Mouse (Mus musculus) forebrain, embryonic 12.5 days (tissue): Measurements from ENCODE around the gene Gm20388. TPM values are rescaled to one million over a fixed set of nuclear protein-coding genes. Genes with fewer than 3 reads are reported as not detected.
A peak's percentile ranks its signal among the peaks of the same experiment; 100 is the strongest.

Experiments used
- ATAC-seq: fragments of 200-750 bp; cut with Nextera tagmentation; 2 replicates; pipeline ENCODE4 v1.8.0; 2017; ENCODE audit warnings: moderate TSS enrichment; ENCODE audit not compliant: low FRiP score
- H3K27ac ChIP-seq: fragments of 300-500 bp; sonication (generic); 2 replicates; pipeline ENCODE4 v1.5.1; 2016; ENCODE audit warnings: mild to moderate bottlenecking
- H3K27me3 ChIP-seq: fragments of 300-500 bp; sonication (generic); 2 replicates; pipeline ENCODE4 v1.6.1; 2016; ENCODE audit warnings: mild to moderate bottlenecking
- H3K36me3 ChIP-seq: fragments of 300-500 bp; sonication (generic); replicated peaks from 2 replicates; pipeline ENCODE4 v1.6.1; 2016; ENCODE audit warnings: mild to moderate bottlenecking
- H3K4me1 ChIP-seq: fragments of 300-500 bp; sonication (generic); 2 replicates; pipeline ENCODE4 v1.6.1; 2016
- H3K4me2 ChIP-seq: fragments of 300-500 bp; sonication (generic); 2 replicates; pipeline ENCODE4 v1.6.1; 2016; ENCODE audit warnings: mild to moderate bottlenecking, moderate library complexity
- H3K4me3 ChIP-seq: fragments of 300-500 bp; sonication (generic); replicated peaks from 2 replicates; pipeline ENCODE4 v1.5.1; 2016; ENCODE audit warnings: mild to moderate bottlenecking
- H3K9ac ChIP-seq: fragments of 300-500 bp; sonication (generic); 2 replicates; pipeline ENCODE4 v1.6.1; 2016; ENCODE audit warnings: mild to moderate bottlenecking
- H3K9me3 ChIP-seq: fragments of 300-500 bp; sonication (generic); 2 replicates; pipeline ENCODE4 v1.6.1; 2016
- WGBS: fragments of 180-500 bp; shearing (Covaris S2); methylation state at CpG from one replicate; pipeline ENCODE4 v1.1.7; 2016; 5-methylcytosine and 5-hydroxymethylcytosine counted together
- polyA plus RNA-seq: library from polyadenylated mRNA; unstranded; fragments of >200 nt; fragmentation: Nextera tagmentation; extraction: Ambion mirVana; gene quantifications from 2 replicates; pipeline ENCODE4 v1.2.1, GENCODE M21; 2016

The Gm20388 gene
- polyA plus RNA-seq, 1 experiment from 2014 or later = not detected

DNA sequence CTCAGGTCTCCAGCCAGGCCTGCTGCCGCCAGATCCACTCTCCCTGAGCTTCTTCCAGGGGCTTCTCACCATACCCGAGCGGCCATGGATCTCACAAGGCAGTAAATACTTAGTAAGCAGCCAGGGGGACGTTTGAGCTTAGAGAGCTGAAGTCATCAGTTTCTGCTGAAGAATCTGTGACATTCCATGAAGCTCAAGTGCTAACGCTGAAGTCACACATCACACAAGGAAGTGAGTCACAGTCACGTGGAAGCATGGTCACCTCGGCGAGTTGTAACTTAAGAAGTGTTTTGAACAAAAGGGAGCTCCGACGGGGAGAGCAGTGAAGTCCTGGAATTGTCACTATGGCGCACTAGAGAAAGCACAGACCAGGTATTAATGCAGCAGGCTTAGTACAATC, 4239.4 kb downstream of the Gm20388 start:
- Histone ChIP-seq H3K27ac (no peak overlapping the region), H3K9ac (no peak overlapping the region), H3K36me3 (no peaks in the 10 kb centered on the region), H3K4me1 (no peaks in the 10 kb centered on the region), H3K4me3 (no peak overlapping the region), H3K27me3 (peaks cover 14% of the 10 kb centered on the region), H3K4me2 (no peak overlapping the region), H3K9me3 (0 out of 2 replicates have a peak, but pooled peaks cover 2% of the 10 kb centered on the region)
- ATAC-seq = no peak
- WGBS = 84% methylated on average over 11 of the region's 11 CpGs

DNA sequence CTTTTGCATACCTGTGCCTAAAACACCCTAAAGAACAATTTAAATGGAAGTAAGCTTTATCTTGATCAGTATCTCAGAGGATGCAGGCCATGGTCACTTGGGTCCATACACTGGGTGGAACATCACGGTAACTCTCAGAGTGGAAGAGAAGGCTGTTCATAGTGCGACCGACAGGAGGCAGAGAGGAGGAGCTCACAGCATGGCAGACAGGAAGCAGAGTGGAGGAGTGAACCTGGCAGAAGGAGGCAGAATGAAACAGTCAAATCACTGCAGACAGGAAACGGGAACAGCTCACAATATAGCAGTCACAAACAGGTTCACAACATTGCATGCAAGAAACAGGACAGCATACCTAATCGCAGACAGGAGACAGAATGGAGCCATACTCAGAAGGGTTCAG, 4239.9 kb downstream of the Gm20388 start:
- Histone ChIP-seq H3K27me3 (peaks cover 9% of the 10 kb centered on the region; the same call in 1 of the 2 replicates), H3K4me2 (no peak overlapping the region), H3K9ac (no peak overlapping the region), H3K9me3 (0 out of 2 replicates have a peak, but pooled peaks cover 2% of the 10 kb centered on the region), H3K27ac (no peak overlapping the region), H3K4me1 (no peaks in the 10 kb centered on the region), H3K4me3 (no peak overlapping the region), H3K36me3 (no peaks in the 10 kb centered on the region)
- 81% methylated on average over 5 of the region's 5 CpGs for WGBS
- ATAC-seq = no peak

DNA sequence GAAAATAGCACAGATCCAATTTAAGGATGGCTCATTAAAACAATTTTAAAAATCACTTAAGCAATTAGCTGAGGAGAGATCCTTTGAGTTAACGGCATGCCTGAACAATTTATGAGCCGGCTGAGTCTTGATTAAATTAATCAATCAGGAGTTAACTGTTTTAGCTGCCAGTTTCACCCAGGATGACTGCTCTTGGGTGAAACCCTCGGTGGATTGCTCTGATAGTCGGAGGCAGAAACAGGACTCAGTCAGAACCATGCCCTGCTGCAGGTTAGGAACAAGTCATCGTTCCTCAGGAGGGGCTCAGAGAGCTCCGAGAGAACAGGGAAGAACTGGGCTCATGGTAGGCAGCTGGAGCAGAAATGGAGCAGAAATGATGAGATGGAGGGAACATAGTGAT, 4241.2 kb downstream of the Gm20388 start:
- 0 out of 2 replicates have a peak, but pooled peaks cover 2% of the 10 kb centered on the region for H3K9me3 ChIP-seq
- no peak overlapping the region for H3K4me3 ChIP-seq
- H3K27me3 ChIP-seq = 0 out of 2 replicates have a peak, but pooled peaks cover 3% of the 10 kb centered on the region
- WGBS = 74% methylated on average over 6 of the region's 6 CpGs
- no peak overlapping the region for H3K4me2 ChIP-seq
- no peaks in the 10 kb centered on the region for H3K36me3 ChIP-seq
- ATAC-seq = no peak
- no peak overlapping the region for H3K27ac ChIP-seq
- no peak overlapping the region for H3K9ac ChIP-seq
- no peaks in the 10 kb centered on the region for H3K4me1 ChIP-seq

DNA sequence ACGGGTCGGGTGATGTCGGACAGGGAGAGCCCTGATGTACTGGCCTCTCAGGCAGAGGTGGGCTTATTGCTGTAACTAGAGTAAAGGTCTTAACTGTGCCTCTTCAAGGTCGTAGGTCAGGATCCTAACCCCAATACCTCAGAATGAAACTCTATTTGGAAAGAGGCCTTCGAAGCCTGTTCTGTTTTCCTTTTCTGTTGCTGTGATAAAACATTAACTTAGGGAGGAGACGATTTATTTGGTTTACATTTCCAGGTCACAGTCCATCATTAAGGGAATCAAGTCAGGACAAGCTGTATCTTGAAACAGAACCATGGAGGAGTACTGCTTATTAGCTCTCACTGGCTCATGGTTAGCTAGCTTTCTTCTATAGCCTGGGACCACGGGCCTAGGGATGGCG, 4242.1 kb downstream of the Gm20388 start:
- no peak overlapping the region for H3K27ac ChIP-seq
- no peaks in the 10 kb centered on the region for H3K4me1 ChIP-seq
- 90% methylated on average over 8 of the region's 8 CpGs for WGBS
- H3K4me3 ChIP-seq = no peak overlapping the region
- H3K36me3 ChIP-seq = no peaks in the 10 kb centered on the region
- no peak overlapping the region for H3K4me2 ChIP-seq
- H3K9me3 ChIP-seq = 0 out of 2 replicates have a peak, but pooled peaks cover 2% of the 10 kb centered on the region
- no peak overlapping the region for H3K9ac ChIP-seq
- 0 out of 2 replicates have a peak, but pooled peaks cover 3% of the 10 kb centered on the region for H3K27me3 ChIP-seq
- no peak for ATAC-seq

DNA sequence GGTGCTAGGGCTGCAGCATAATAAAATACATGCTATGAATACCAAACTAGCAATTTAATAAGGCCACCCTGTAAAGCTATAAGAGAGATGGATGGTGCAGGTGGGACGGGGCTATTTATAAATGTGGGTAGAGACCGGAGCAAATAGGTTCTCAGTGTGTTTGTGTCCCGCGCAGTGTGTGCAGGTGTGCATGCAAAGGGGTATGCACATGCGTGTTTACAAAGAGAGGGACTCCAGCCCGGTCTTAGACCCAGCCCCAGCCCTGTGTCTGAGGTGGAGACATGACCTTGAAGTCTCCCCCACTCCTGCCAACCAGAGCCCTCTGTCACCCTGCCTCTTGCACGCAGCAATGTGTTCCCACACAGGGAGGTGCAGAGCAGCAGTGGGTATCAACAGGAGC, 4245.7 kb downstream of the Gm20388 start:
- Histone ChIP-seq H3K4me3 (no peak overlapping the region), H3K4me2 (no peak overlapping the region), H3K27me3 (0 out of 2 replicates have a peak, but pooled peaks cover 3% of the 10 kb centered on the region), H3K36me3 (no peaks in the 10 kb centered on the region), H3K9me3 (0 out of 2 replicates have a peak, but pooled peaks cover 2% of the 10 kb centered on the region), H3K27ac (no peak overlapping the region), H3K4me1 (no peaks in the 10 kb centered on the region), H3K9ac (no peak overlapping the region)
- ATAC-seq = no peak
- WGBS = 92% methylated on average over 7 of the region's 7 CpGs

DNA sequence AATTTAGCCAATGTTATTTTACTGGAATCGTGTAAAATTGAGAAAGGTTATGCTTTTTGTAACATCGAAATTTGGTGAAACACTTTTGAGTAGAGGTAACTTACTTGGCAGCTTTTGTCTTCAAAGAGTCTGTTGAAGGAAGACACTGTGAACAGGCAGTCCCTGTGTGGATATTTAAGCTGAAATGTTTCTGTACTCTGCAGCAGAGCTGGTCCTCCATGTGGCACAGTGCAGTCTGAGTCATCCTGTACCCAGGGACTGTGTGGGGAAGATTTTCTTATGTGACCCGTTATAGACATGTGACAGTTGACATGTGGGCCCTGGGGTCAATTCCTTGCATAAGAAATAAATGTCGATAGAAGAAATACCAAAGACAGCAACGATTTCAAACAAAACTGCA, 4251.0 kb downstream of the Gm20388 start:
- no peak for ATAC-seq
- H3K36me3 ChIP-seq = no peaks in the 10 kb centered on the region
- 86% methylated on average over 5 of the region's 5 CpGs for WGBS
- no peak overlapping the region for H3K9ac ChIP-seq
- H3K27me3 ChIP-seq = peaks cover 3% of the 10 kb centered on the region; the same call in 1 of the 2 replicates
- H3K9me3 ChIP-seq = no peaks in the 10 kb centered on the region
- no peak overlapping the region for H3K4me3 ChIP-seq
- H3K4me1 ChIP-seq = no peaks in the 10 kb centered on the region
- no peak overlapping the region for H3K27ac ChIP-seq
- H3K4me2 ChIP-seq = no peak overlapping the region

DNA sequence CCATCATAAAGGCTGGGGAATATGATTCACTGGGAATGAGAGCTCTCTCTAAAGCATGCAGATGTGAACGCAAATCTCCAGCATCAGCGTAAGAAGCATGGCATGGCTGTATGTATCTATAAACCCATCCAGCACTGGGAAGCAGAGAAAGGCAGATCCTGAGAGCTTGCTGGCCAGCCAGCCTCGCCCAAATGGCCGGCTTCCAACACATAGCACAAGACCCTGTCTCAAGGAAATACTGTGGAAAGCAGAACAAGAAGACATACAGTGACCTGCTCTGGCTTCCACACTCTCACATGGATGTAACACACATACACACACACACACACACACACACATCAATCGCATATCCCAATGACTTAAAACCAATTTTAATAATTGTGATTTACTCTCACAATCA, 4252.6 kb downstream of the Gm20388 start:
- no peak overlapping the region for H3K27ac ChIP-seq
- H3K9ac ChIP-seq = no peak overlapping the region
- 91% methylated on average over 5 of the region's 5 CpGs for whole genome bisulfite sequencing
- H3K9me3 ChIP-seq = no peaks in the 10 kb centered on the region
- H3K27me3 ChIP-seq = peaks cover 3% of the 10 kb centered on the region; the same call in 1 of the 2 replicates
- H3K4me3 ChIP-seq = no peak overlapping the region
- no peak for ATAC-seq
- no peak overlapping the region for H3K4me2 ChIP-seq
- H3K4me1 ChIP-seq = no peaks in the 10 kb centered on the region
- no peaks in the 10 kb centered on the region for H3K36me3 ChIP-seq

DNA sequence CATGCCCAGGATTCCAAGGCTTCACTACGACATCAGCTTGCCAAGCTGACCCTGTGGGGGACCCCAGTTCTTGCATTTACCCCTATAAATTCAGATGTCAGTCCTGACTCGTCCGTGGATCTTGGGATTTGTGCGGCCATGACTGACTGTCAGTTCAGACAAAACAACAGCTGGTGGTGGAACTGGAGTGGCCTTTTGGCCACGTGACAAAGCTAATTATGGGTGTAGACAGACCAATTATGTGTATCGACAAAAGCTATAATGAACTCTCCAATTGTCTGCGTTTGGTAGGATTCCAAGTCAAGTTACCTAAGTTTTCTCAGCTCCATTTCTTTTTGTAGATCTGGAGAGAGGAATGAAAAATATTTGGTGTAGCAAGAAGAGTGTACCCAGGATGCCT, 4259.1 kb downstream of the Gm20388 start:
- Histone ChIP-seq H3K36me3 (no peaks in the 10 kb centered on the region), H3K27me3 (peaks cover 8% of the 10 kb centered on the region; the same call in 1 of the 2 replicates), H3K4me1 (peaks cover 14% of the 10 kb centered on the region; the same call in 1 of the 2 replicates), H3K27ac (no peak overlapping the region), H3K9me3 (no peaks in the 10 kb centered on the region), H3K4me3 (no peak overlapping the region), H3K9ac (no peak overlapping the region), H3K4me2 (no peak overlapping the region)
- ATAC-seq = no peak
- 43% methylated on average over 7 of the region's 7 CpGs for WGBS

DNA sequence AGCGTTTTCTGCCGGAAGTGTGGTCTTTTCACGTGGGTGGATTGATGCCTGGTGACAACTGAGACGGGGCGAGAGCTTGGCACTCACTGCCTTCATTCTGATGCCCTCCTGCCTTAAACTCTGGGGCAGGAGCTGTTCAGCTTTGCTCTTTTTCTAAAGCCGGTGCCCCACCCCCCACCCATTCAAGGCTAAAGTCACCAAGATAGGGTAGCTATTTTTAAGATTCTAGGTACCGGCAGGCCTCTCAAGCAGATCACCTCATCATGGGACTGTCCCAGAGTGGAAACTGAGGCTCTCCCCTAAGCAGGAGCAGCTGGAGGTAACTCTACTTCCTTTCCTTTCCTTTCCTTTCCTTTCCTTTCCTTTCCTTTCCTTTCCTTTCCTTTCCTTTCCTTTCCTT, 4260.0 kb downstream of the Gm20388 start:
- ATAC-seq = no peak
- no peak overlapping the region for H3K4me3 ChIP-seq
- H3K27me3 ChIP-seq = 0 out of 2 replicates have a peak, but pooled peaks cover 5% of the 10 kb centered on the region
- H3K9ac ChIP-seq = no peak overlapping the region
- no peak overlapping the region for H3K4me2 ChIP-seq
- no peaks in the 10 kb centered on the region for H3K36me3 ChIP-seq
- 86% methylated on average over 7 of the region's 7 CpGs for WGBS
- no peak overlapping the region for H3K27ac ChIP-seq
- H3K9me3 ChIP-seq = no peaks in the 10 kb centered on the region
- H3K4me1 ChIP-seq = peaks cover 15% of the 10 kb centered on the region; the same call in 1 of the 2 replicates

DNA sequence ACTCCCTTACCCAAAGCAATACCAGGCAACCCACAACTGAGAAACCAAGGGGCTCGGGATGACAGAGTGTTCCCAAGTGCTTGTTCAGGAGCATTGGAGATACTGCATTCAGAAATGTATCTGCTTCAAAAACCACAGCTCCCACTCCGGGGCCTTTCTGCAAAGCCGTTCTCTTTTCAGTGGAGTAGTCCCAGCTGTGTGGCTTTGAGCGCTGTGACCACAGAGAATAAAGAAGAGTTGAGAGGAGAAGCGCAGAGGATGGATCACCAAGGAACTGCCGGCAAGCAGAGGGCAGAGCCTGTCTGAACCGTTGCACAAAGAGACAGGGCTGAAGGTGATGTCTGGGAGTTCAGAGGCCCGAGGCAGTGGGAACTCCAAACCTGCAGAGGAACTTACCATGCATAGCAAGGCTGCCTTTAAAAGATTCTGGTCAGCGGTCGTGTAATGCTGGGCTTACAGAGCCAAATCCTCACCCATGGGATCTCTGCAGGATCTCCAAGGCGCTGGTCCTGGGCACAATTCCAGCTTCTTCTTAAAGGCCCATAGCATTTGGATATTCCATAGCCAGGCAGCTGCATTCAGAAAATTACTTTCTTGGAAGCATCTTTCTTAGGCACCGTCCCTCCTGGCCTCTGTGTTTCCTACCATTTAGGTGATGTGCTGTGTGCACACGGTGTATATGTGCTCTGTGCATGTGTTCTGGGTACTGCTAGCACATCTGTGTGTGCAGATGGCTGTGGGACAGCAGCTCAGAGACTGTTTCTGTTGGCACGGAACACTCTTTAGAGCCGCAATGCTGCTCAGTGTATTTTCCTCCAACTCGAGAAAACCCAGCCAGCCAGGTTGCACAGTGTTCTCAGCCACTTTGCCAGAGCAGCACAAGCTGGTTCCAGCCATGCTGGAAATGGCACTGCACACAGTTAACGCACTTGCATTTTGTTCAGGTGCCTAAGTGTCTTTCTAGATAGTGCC, 4261.2 kb downstream of the Gm20388 start:
- ATAC-seq = no peak
- no peak overlapping the region for H3K9ac ChIP-seq
- H3K4me1 ChIP-seq = peaks cover 21% of the 10 kb centered on the region; the same call in 1 of the 2 replicates
- 70% methylated on average over 17 of the region's 17 CpGs for WGBS
- no peak overlapping the region for H3K27ac ChIP-seq
- H3K4me3 ChIP-seq = no peak overlapping the region
- no peaks in the 10 kb centered on the region for H3K9me3 ChIP-seq
- 0 out of 2 replicates have a peak, but pooled peaks cover 5% of the 10 kb centered on the region for H3K27me3 ChIP-seq
- H3K4me2 ChIP-seq = no peak overlapping the region
- no peaks in the 10 kb centered on the region for H3K36me3 ChIP-seq

DNA sequence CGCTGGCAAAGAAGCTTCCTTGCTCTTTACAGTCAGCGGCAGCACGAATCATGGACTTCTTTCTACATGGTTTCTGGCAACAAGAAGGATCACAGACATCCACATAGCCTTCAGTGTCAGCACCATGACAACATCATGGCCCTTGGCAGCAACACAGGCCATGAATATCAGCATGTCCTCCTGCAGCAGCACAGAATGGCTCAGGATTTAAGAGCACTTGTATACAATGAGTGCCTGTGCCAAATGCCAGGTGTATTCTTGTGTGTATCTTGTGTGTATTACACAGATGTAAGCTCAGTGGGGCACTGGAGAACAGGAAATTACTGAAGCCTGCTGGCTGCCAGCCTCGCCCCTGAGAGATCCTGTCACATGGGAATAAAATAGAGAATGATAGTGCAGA, 4263.0 kb downstream of the Gm20388 start:
- no peak overlapping the region for H3K9ac ChIP-seq
- no peaks in the 10 kb centered on the region for H3K36me3 ChIP-seq
- no peak overlapping the region for H3K27ac ChIP-seq
- H3K4me2 ChIP-seq = no peak overlapping the region
- H3K9me3 ChIP-seq = no peaks in the 10 kb centered on the region
- no peak for ATAC-seq
- H3K4me3 ChIP-seq = no peak overlapping the region
- peaks cover 21% of the 10 kb centered on the region; the same call in 1 of the 2 replicates for H3K4me1 ChIP-seq
- 0 out of 2 replicates have a peak, but pooled peaks cover 5% of the 10 kb centered on the region for H3K27me3 ChIP-seq
- WGBS = 86% methylated on average over 4 of the region's 4 CpGs

DNA sequence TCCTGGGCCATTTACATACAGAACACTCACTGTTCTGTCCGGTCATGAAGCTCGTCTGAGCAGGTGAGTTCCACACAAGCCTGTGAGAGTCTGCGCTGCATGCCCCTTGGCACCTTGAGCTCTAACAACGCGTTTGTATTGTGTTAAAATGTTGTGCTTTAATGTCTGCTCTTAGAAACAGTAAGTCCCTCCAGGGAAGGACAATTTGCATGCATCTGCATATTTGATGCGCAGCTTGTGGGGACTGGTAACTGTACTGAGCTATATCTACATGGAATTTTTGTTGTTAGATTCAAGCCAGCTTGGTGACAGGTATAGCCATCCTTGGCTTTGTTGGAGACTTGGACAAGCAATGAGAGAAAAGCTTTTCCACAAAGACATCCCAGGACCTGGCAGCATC, 4265.5 kb downstream of the Gm20388 start:
- Histone ChIP-seq H3K27ac (peak overlapping the region; percentile 42; the same call in 1 of the 2 replicates), H3K4me2 (no peak overlapping the region), H3K9me3 (no peaks in the 10 kb centered on the region), H3K27me3 (no peaks in the 10 kb centered on the region), H3K4me1 (peaks cover 16% of the 10 kb centered on the region; the same call in 1 of the 2 replicates), H3K4me3 (no peak overlapping the region), H3K36me3 (no peaks in the 10 kb centered on the region), H3K9ac (no peak overlapping the region)
- ATAC-seq = no peak
- 79% methylated on average over 6 of the region's 6 CpGs for WGBS
